Mouse (Mus musculus): ENCODE data around the gene Naxe. TPM values are rescaled to one million over a fixed set of nuclear protein-coding genes. Genes with fewer than 3 reads are reported as not detected.

The Naxe gene
- polyA plus RNA-seq, 1 experiment = 26.1 TPM

DNA sequence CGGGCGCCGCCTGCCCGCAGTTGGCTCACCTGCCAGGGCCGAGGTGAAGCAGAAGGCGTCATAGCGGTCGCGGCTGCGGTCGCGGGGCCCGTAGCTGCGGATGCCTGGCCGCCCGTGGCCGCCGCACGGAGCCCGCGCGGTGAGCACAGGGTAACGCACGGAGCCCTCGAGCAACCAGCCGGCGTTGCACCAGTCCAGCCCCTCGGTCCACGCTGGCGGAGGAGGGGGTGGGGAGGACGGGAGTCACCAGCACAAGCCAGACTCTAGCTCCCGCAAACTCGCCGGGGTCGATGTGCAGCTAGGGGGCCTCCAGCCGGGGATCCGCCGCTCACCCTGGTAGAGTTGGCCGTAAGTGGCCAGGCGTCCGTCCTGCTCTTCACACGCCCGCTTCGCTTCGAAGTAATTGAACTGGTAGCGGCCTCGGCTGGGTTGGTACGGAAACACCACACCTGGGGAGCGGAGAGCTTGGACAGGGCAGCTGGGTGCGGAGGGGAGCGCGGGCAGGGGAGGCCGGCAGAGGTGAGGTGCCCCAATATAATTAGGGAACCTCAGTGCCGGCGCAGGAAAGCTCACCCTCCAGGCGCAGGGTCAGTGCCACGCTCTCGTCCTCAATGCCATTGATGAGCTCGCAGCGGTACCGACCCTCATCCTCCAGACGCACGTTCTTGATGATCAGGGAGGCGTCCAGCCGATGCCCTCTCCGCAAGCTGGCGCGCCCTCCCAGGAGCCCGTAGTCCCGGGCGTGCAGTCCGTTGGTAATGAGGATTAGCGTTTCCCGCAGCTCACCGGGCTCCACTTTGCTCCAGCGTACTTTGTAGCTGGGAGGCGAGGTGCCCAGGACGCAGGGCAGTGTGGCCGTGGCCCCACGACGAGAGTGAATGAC, 34.9 kb downstream of the Naxe start:
- TF ChIP-seq GATA1 (IDR thresholded peaks at IDR 0.05; ENCODE audit: low read length) = no peak

DNA sequence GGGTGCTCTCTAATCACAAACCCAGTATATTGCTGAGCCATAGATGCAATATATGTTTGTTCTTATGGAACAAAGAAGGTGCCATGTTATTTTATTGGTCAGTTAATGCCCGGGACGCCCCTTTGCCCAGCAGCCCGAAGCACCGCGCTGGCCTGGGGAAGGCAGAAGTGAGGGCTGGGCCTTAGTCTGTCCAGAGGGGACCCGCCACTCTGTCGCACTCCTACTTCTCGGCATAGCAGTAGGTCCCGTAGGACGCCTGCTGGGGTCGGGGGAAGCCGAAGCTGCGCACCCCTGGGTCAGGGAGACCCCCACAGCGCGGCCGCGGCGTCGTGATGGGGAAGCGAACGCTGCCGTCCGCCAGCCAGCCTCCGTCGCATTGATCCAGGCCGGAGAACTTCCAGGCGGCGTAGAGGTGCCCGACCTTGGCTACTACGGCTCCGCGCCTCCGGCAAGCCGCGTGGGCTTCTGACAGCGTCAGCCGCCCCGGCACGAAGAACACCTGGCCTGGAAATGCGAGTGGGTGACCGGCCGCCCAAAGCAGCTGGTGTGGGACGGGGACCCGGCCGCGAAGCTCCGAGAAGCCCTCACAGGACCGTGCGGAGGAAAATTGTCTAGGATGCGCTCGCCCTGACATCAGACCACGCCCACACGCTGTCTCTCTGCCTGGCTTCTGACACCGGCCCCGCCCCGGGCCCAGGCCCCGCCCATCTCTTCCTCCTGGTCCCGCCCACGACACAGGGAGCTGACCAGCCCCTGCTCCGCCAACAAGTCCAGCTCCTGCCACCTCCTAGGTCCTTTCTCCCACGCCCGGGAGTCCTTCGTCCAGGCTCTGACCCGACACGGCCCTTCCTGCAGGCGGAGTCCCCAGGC, 35.7 kb downstream of the Naxe start:
- no peak for TF ChIP-seq GATA1 (IDR thresholded peaks at IDR 0.05; ENCODE audit: low read length)

DNA sequence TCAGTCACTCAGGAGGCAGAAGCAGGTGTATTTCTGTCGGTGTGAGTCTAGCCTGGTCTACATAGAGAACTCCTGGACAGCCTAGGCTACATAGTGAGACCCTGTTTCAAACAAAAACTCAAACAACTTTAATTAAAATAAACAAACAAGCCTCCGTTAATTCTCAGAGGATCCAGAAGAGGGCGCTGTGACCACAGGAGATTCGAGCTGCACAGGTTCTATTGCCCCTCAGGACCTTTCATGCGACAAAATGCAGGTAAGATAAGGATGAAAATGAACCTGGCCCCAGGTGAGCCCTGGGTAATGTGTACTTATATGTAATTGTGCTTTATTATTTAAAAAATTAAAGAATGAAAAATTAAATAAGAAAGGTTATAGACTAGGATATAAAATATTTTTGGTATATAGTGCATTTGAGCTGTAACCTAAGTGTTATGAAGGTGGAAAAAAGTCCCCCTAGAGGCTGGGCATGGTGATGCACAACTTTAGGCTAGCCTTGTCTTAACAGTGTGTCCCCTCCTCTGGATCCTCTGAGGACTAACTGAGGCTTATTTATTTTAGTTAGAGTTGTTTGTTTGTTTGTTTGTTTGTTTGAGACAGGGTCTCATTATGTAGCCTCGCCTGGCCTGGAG, 47.5 kb downstream of the Naxe start:
- no peak for TF ChIP-seq GATA1 (IDR thresholded peaks at IDR 0.05; ENCODE audit: low read length)

Other genes with a start within 250 kb of the Naxe start
- gene Pear1, start 234.2 kb downstream of the Naxe start, polyA plus RNA-seq (2012) = not detected in 2 replicates
- gene Sh2d2a, start 211.7 kb downstream of the Naxe start, polyA plus RNA-seq (2012) = 0.02 TPM in 1 of 2 replicates, not detected in the other
- gene Prcc, start 172.9 kb downstream of the Naxe start, polyA plus RNA-seq (2012) = 81.3 and 101 TPM in 2 replicates
- 2,373 and 3,088 TPM in 2 replicates for gene Hdgf, start 152.2 kb downstream of the Naxe start, polyA plus RNA-seq (2012)
- gene Mrpl24, start 139.0 kb downstream of the Naxe start, polyA plus RNA-seq (2012) = 13.8 and 15.8 TPM in 2 replicates
- 14.0 and 17.6 TPM in 2 replicates for gene Isg20l2, start 128.2 kb downstream of the Naxe start, polyA plus RNA-seq (2012)
- 16.3 and 26.0 TPM in 2 replicates for gene Rrnad1, start 127.8 kb downstream of the Naxe start, polyA plus RNA-seq (2012)
- not detected in 2 replicates for gene Crabp2, start 109.8 kb downstream of the Naxe start, polyA plus RNA-seq (2012)
- gene Nes, start 87.4 kb downstream of the Naxe start, polyA plus RNA-seq (2012) = not detected in 2 replicates
- not detected in 2 replicates for gene Bcan, start 58.3 kb downstream of the Naxe start, polyA plus RNA-seq (2012)
- gene Hapln2, start 30.9 kb downstream of the Naxe start, polyA plus RNA-seq (2012) = not detected in 2 replicates
- gene Gpatch4, start 15.4 kb downstream of the Naxe start, polyA plus RNA-seq (2012) = 34.8 and 53.1 TPM in 2 replicates
- gene Ttc24, start 19.8 kb upstream of the Naxe start, polyA plus RNA-seq (2012) = not detected in 2 replicates
- gene Iqgap3, start 23.5 kb upstream of the Naxe start, polyA plus RNA-seq (2012) = 7.6 and 13.5 TPM in 2 replicates
- 164 and 168 TPM in 2 replicates for gene Mef2d, start 83.9 kb upstream of the Naxe start, polyA plus RNA-seq (2012)
- not detected in 2 replicates for gene Rhbg, start 196.2 kb upstream of the Naxe start, polyA plus RNA-seq (2012)
- not detected in 2 replicates for gene Gm38392, start 228.7 kb upstream of the Naxe start, polyA plus RNA-seq (2012)
- gene Tsacc, start 238.5 kb upstream of the Naxe start, polyA plus RNA-seq (2012) = 0.52 and 1.1 TPM in 2 replicates
- 13.4 and 13.6 TPM in 2 replicates for gene Cct3, start 238.6 kb upstream of the Naxe start, polyA plus RNA-seq (2012)

Data from G1E-ER4 (cell line).